Mouse (Mus musculus) layer of hippocampus, adult 2 months (tissue): ENCODE results near the gene Dlgap3. TPM values are rescaled to one million over a fixed set of nuclear protein-coding genes. Genes with fewer than 3 reads are reported as not detected.

ENCODE experiments used
- DNase-seq, 2 experiments: peaks; one replicate each; pipeline ENCODE4 v3.0.0; 2022; ENCODE audit warnings: low spot score in 2 of 2
- H3K27ac ChIP-seq: fragments of 200-600 bp; 2 replicates; pipeline ENCODE4 v1.8.1; 2022
- H3K4me3 ChIP-seq: fragments of 200-600 bp; 2 replicates; pipeline ENCODE4 v1.8.1; 2022; ENCODE audit warnings: mild to moderate bottlenecking
- CTCF ChIP-seq: fragments of 200-600 bp; conservative IDR thresholded peaks from 2 replicates; pipeline ENCODE4 v1.8.1; 2022; ENCODE audit warnings: antibody characterized with exemption, mild to moderate bottlenecking, moderate library complexity
- total RNA-seq, 2 experiments: library from RNA; stranded (reverse); gene quantifications; 2 replicates each; pipeline ENCODE4 v1.2.3; 2021

Dlgap3 gene
- total RNA-seq, 2 experiments from 2014 or later: 283 to 292 TPM

DNA sequence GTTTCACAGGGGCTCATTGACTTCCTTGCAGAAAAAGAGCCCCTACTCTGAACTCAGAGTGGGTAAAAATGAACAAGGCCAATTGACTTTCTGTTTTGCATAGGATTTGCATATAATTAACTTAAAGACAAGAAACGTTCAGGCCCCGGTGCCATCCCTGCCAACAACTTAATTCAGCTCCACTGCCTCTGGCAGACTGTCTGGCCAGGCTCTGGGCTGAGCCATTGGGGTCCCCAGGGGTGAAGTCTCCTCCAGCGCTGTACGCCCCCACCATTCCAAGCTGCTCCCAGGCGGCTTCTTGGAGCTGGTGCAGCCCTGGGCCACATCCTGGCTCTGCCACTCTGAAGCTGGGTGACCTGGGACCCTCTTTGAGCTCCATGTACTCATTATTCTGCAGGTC is 63.5 kb downstream of the Dlgap3 start:
- peak overlapping the region; percentile 84 for H3K27ac ChIP-seq
- TF ChIP-seq CTCF: no peak
- no peak for DNase-seq
- no peak overlapping the region for H3K4me3 ChIP-seq

DNA sequence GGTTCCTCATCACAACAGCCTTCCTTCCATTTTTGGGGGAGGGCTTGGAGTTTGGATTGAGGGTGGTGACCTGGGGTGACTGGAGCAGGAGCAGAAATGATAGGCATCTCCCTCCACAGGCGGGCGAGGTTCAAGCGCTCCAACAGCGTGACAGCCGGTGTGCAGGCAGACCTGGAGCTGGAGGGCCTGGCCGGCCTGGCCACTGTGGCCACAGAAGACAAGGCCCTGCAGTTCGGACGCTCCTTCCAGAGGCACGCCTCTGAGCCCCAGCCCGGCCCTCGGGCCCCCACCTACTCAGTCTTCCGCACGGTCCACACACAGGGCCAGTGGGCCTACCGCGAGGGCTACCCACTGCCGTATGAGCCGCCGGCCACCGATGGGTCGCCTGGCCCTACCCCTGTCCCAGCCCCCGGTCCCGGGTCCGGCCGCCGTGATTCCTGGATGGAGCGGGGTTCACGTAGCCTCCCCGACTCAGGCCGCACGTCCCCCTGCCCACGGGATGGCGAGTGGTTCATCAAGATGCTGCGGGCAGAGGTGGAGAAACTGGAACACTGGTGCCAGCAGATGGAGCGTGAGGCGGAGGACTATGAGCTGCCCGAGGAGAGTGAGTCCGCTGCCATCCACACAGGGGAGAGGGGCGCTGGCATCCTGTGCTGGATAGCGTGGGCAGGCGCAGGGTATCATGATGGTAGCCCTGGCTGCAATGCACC is 64.6 kb downstream of the Dlgap3 start:
- TF ChIP-seq CTCF: no peak
- H3K4me3 ChIP-seq: no peak overlapping the region
- H3K27ac ChIP-seq: peak overlapping the region; percentile 84
- DNase-seq: no peak

GRCm38 (mm10) chr4:127235742-127236487 is 66.9 kb downstream of the Dlgap3 start:
- DNase-seq: peak; percentile 72 to 88
- Histone ChIP-seq H3K27ac (peak overlapping the region; percentile 80), H3K4me3 (peak overlapping the region; percentile 64)
- peak; percentile 78 for TF ChIP-seq CTCF

- no peak for TF ChIP-seq CTCF
- no peak for DNase-seq
- peak overlapping the region; percentile 80; the same call in 1 of the 2 replicates for H3K27ac ChIP-seq
- H3K4me3 ChIP-seq: peak overlapping the region; percentile 64
These were observed 67.6 kb downstream of the Dlgap3 start for GRCm38 (mm10) chr4:127236631-127237030.

DNA sequence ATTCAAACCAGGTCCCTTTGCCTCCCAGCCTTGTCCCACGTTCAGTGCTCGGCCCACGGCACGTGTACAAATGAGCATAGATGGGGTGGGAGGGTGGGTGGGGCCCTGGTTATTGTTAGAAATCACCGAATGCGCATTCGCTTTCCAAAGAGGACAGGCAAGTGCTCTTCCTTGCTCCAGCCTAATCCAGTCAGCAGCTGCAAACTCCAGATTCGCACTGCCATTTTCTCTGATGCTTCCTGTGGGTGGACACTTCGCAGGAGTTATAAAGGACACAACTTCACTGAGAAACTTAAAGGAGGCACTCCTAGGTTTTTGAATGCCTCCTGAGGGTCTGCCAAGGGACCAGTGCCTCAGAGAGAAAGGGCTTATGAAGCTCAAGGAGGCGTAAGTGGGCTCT is 68.3 kb downstream of the Dlgap3 start:
- Histone ChIP-seq H3K27ac (no peak overlapping the region), H3K4me3 (no peak overlapping the region)
- DNase-seq: no peak
- no peak for TF ChIP-seq CTCF

GRCm38 (mm10) chr4:127242696-127243095 is 73.7 kb downstream of the Dlgap3 start:
- H3K27ac ChIP-seq: no peak overlapping the region
- TF ChIP-seq CTCF: no peak
- no peak overlapping the region for H3K4me3 ChIP-seq
- no peak for DNase-seq

DNA sequence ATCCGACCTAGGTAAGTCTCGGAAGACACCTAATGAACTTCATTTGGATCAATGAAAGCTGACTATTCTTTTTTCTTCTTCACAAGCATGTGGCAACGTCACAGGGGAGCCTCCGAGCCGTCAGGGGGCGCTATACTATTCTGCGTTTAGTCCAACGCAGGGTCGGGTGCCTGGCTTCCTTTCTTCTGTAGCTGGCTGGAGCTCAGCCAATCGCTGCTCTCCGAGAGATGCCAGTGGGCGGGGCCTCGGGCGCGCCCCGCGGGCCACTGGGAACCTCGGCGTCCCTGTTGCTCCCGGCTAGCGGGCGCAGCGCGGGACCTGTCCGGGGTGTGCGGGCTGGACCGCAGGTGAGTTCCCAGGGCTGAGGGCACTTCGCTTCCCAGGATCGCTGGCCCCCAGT is 74.5 kb downstream of the Dlgap3 start, which contains the start of gene Smim12:
TSS of gene Smim12 (plus strand) at position 233 of the 400 bp plus-strand sequence.
- H3K27ac ChIP-seq: peak within 1 kb of the TSS; percentile 96

GRCm38 (mm10) chr4:127243953-127244352 is 74.9 kb downstream of the Dlgap3 start:
- Histone ChIP-seq H3K4me3 (peak overlapping the region; percentile 84), H3K27ac (peak overlapping the region; percentile 96)
- TF ChIP-seq CTCF: no peak
- DNase-seq: no peak

More for the DNA sequence above, 74.5 kb downstream of the Dlgap3 start, which contains the start of gene Smim12:
- peak; percentile 97 for TF ChIP-seq CTCF
- H3K4me3 ChIP-seq: peak within 1 kb of the TSS; percentile 84
- DNase-seq: peak; percentile 97 to 100

DNA sequence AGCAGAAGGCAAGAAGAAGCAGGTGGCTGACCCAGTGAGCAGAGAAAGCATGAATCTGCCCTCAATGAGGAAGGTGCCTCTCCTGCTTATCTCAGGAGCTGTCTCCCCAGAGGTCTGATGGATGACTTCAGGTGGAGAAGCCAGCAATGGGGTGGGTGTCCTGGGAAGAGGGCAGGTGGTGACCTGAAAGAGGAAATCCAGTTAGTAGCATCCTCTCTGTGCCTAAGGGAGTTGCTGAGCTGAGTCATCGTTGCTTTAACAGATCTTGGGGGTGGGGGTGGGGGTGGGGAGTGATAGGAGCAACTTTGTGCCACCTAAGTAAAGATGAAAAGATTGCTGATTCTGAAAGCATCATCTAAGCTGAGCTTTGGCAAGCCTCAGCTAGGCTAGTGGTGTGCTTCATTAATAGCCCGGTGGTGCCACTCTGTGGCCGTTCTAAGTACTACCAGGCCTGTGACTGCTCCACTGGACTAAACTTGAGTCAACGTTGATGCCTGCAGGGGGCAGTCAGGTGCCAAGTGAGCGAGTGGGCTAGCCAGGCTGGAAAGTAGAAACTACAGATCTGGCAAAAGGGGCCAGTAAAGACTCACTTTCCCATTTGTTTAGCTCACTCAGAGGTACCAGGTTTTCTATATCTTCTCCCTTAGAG is 80.8 kb downstream of the Dlgap3 start:
- peak; percentile 95 for TF ChIP-seq CTCF
- no peak overlapping the region for H3K4me3 ChIP-seq
- DNase-seq: peak; percentile 93 to 97
- no peak overlapping the region for H3K27ac ChIP-seq

- no peak for TF ChIP-seq CTCF
- peak overlapping the region; percentile 19; the same call in 1 of the 2 replicates for H3K4me3 ChIP-seq
- DNase-seq: peak in 1 of 2 experiments; percentile 36
- H3K27ac ChIP-seq: no peak overlapping the region; the same call in 1 of the 2 replicates
These were observed 83.1 kb downstream of the Dlgap3 start for GRCm38 (mm10) chr4:127251963-127252585.

DNA sequence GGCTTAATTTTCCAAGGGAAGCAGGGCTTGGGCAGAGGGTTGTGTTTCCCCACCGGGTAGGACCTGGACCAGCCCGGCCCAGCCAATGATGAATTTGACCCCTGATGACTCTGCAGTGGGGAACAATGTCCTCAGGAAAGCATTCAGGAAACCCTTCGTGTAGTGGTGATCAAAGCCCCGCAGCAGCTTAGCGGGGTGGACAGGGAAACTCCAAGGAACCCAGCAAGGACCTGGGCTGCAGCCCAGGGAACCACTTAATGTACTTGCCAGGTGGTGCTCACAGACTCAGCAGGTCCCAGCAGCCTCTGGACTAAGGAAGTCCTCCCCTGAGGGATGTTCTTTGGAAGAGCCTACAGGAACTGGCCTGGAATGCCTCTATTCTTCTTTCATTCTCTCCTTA is 87.7 kb downstream of the Dlgap3 start:
- Histone ChIP-seq H3K4me3 (no peak overlapping the region), H3K27ac (no peak overlapping the region)
- TF ChIP-seq CTCF: no peak
- no peak for DNase-seq

GRCm38 (mm10) chr4:127258186-127258897 is 89.3 kb downstream of the Dlgap3 start:
- no peak for TF ChIP-seq CTCF
- DNase-seq: no peak
- no peak overlapping the region for H3K4me3 ChIP-seq
- no peak overlapping the region for H3K27ac ChIP-seq
